Mouse (Mus musculus) neural tube, embryonic 15.5 days (tissue): ENCODE data around the gene Usp24. TPM values are rescaled to one million over a fixed set of nuclear protein-coding genes. Genes with fewer than 3 reads are reported as not detected.
"Not testable (repeated sequence)": the region's sequence is repeated elsewhere in the genome, so short reads cannot be mapped to it uniquely, and the experiment has no call there.

ENCODE experiments used
- ATAC-seq: fragments of 200-750 bp; cut with Nextera tagmentation; 2 replicates; pipeline ENCODE4 v1.8.0; 2017; ENCODE audit warnings: mild to moderate bottlenecking, moderate TSS enrichment, moderate library complexity; ENCODE audit not compliant: low FRiP score
- H3K27ac ChIP-seq: fragments of 300-500 bp; sonication (generic); replicated peaks from 2 replicates; pipeline ENCODE4 v1.5.1; 2015; ENCODE audit warnings: mild to moderate bottlenecking, inconsistent platforms
- H3K27me3 ChIP-seq: fragments of 300-500 bp; sonication (generic); replicated peaks from 2 replicates; pipeline ENCODE4 v1.6.1; 2015; ENCODE audit warnings: inconsistent platforms
- H3K36me3 ChIP-seq: fragments of 300-500 bp; sonication (generic); 2 replicates; pipeline ENCODE4 v1.6.1; 2015; ENCODE audit warnings: inconsistent platforms
- H3K4me1 ChIP-seq: fragments of 300-500 bp; sonication (generic); 2 replicates; pipeline ENCODE4 v1.6.1; 2015; ENCODE audit warnings: inconsistent platforms
- H3K4me2 ChIP-seq: fragments of 300-500 bp; sonication (generic); 2 replicates; pipeline ENCODE4 v1.6.1; 2015; ENCODE audit warnings: inconsistent platforms, mild to moderate bottlenecking, moderate library complexity
- H3K4me3 ChIP-seq: fragments of 300-500 bp; sonication (generic); replicated peaks from 2 replicates; pipeline ENCODE4 v1.5.1; 2015; ENCODE audit warnings: mild to moderate bottlenecking, inconsistent platforms
- H3K9ac ChIP-seq: fragments of 300-500 bp; sonication (generic); replicated peaks from 2 replicates; pipeline ENCODE4 v1.6.1; 2015; ENCODE audit warnings: mild to moderate bottlenecking, inconsistent platforms
- H3K9me3 ChIP-seq: fragments of 300-500 bp; sonication (generic); replicated peaks from 2 replicates; pipeline ENCODE4 v1.6.1; 2016; ENCODE audit warnings: inconsistent platforms
- WGBS: fragments of 180-500 bp; shearing (Covaris S2); methylation state at CpG from one replicate; pipeline ENCODE4 v1.1.7; 2015; ENCODE audit warnings: mixed read lengths; 5-methylcytosine and 5-hydroxymethylcytosine counted together
- polyA plus RNA-seq: library from polyadenylated mRNA; unstranded; fragments of >200 nt; fragmentation: Nextera tagmentation; extraction: Ambion mirVana; gene quantifications from 2 replicates; pipeline ENCODE4 v1.2.1, GENCODE M21; 2015

Usp24 gene
- polyA plus RNA-seq, 1 experiment from 2014 or later, result 7.4 TPM

DNA sequence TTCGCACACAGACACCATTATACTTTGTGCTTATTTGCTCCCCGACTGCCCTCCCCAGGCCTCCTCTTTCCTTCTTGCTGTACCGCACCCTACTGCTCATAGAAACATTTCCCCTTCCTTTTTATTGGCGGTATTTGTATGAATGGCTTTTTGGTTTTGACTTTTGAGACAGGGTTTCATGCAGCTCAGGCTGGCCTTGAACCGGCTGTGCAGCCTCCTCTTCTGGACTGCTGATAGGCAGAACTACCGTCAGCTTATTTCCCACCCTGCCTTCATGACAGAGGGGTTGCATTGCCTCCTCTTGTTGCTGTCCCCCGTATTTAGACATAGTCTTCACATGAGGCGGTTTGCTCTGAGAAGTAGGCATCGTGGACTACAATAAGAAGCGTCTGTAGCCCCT lies 6.8 kb downstream of the Usp24 start:
- no peaks in the 10 kb centered on the region for H3K36me3 ChIP-seq
- H3K27me3 ChIP-seq, result no peaks in the 10 kb centered on the region
- peaks cover 26% of the 10 kb centered on the region for H3K4me1 ChIP-seq
- no peaks in the 10 kb centered on the region for H3K9me3 ChIP-seq
- no peak overlapping the region for H3K27ac ChIP-seq
- ATAC-seq, result no peak
- H3K4me3 ChIP-seq, result no peak overlapping the region
- H3K9ac ChIP-seq, result no peak overlapping the region
- no peak overlapping the region for H3K4me2 ChIP-seq
- 94% methylated on average over 10 of the region's 10 CpGs for WGBS

DNA sequence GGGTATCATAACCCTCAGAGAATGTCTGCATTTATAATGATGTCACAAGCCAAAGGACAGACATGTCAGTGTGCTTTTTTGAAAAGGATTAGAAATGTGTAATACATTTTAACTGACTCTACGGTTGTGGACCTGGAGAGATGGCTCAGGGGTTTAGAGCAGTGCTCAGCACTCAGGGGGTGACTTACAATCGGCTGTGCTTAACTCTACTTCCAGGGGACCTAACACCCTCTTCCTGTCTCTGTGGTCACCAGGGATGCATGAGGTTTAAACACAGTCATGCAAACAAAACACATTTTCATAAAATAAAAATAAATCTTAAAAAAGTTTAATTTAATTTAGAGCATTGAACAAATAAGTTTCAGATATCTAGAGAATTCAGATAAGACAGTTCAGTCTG lies 7.3 kb downstream of the Usp24 start:
- WGBS, result 69% methylated on average over 2 of the region's 2 CpGs
- H3K36me3 ChIP-seq, result no peaks in the 10 kb centered on the region
- no peak overlapping the region for H3K4me2 ChIP-seq
- no peaks in the 10 kb centered on the region for H3K27me3 ChIP-seq
- H3K4me1 ChIP-seq, result peaks cover 21% of the 10 kb centered on the region
- no peak overlapping the region for H3K9ac ChIP-seq
- no peaks in the 10 kb centered on the region for H3K9me3 ChIP-seq
- no peak overlapping the region for H3K27ac ChIP-seq
- H3K4me3 ChIP-seq, result no peak overlapping the region
- no peak for ATAC-seq

GRCm38 (mm10) chr4:106327436-106327835 lies 11.4 kb downstream of the Usp24 start:
- Histone ChIP-seq H3K4me3 (no peak overlapping the region), H3K4me2 (no peak overlapping the region), H3K36me3 (no peaks in the 10 kb centered on the region), H3K9ac (no peak overlapping the region), H3K9me3 (no peaks in the 10 kb centered on the region), H3K27ac (no peak overlapping the region), H3K27me3 (no peaks in the 10 kb centered on the region), H3K4me1 (peaks cover 4% of the 10 kb centered on the region; the same call in 1 of the 2 replicates)
- 90% methylated on average over 5 of the region's 5 CpGs for WGBS
- no peak for ATAC-seq

DNA sequence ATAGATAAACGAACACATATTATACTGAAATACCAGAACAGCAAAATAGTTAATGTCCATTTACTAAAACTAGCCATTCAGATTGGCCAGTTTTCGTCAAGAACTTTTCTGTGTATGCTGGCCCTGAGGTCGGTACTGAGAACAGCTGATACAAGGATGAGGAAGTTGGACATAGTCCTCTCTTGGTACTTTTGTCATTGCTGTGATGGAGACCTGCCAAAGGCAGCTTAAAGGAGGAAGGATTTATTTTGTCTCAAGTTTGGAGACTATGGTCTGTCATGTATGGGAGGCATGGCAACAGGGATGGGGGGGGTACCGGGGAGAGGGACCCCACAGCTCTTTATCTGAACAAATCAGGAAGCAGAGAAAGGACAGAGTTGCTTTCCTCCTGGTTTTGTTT lies 12.7 kb downstream of the Usp24 start:
- no peak overlapping the region for H3K27ac ChIP-seq
- H3K9ac ChIP-seq, result no peak overlapping the region
- no peak overlapping the region for H3K4me3 ChIP-seq
- H3K36me3 ChIP-seq, result no peaks in the 10 kb centered on the region
- no peaks in the 10 kb centered on the region for H3K27me3 ChIP-seq
- H3K4me1 ChIP-seq, result peaks cover 7% of the 10 kb centered on the region; the same call in 1 of the 2 replicates
- WGBS, result 97% methylated on average over 4 of the region's 4 CpGs
- no peak for ATAC-seq
- H3K9me3 ChIP-seq, result no peaks in the 10 kb centered on the region
- no peak overlapping the region for H3K4me2 ChIP-seq

DNA sequence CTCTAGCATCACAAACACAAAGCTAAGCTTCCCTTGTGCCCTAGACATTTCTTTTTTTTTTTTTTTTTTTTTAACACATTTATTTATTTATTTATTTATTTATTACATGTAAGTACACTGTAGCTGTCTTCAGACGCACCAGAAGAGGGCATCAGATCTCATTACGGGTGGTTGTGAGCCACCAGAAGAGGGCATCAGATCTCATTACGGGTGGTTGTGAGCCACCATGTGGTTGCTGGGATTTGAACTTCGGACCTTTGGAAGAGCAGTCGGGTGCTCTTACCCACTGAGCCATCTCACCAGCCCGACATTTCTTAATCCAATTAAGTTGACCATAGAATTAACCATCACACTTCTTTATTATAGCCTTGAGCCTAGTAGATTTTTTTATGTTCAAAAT lies 13.2 kb downstream of the Usp24 start:
- H3K36me3 ChIP-seq, H3K4me1 ChIP-seq, H3K4me3 ChIP-seq, H3K27ac ChIP-seq, ATAC-seq, H3K27me3 ChIP-seq, H3K9me3 ChIP-seq, H3K4me2 ChIP-seq, H3K9ac ChIP-seq: not testable (repeated sequence)
- WGBS, result 89% methylated on average over 6 of the region's 6 CpGs

- Histone ChIP-seq H3K4me1 (peaks cover 9% of the 10 kb centered on the region; the same call in 1 of the 2 replicates), H3K9me3 (no peaks in the 10 kb centered on the region), H3K27me3 (no peaks in the 10 kb centered on the region), H3K27ac (no peak overlapping the region), H3K9ac (no peak overlapping the region), H3K4me2 (no peak overlapping the region), H3K4me3 (no peak overlapping the region), H3K36me3 (no peaks in the 10 kb centered on the region)
- 81% methylated on average over 5 of the region's 5 CpGs for WGBS
- no peak for ATAC-seq
These were observed 14.4 kb downstream of the Usp24 start for GRCm38 (mm10) chr4:106330371-106330819.

GRCm38 (mm10) chr4:106333071-106333470 lies 17.1 kb downstream of the Usp24 start:
- Histone ChIP-seq H3K9me3 (no peaks in the 10 kb centered on the region), H3K4me1 (peaks cover 9% of the 10 kb centered on the region; the same call in 1 of the 2 replicates), H3K36me3 (no peaks in the 10 kb centered on the region), H3K27ac (no peak overlapping the region), H3K9ac (no peak overlapping the region), H3K4me3 (no peak overlapping the region), H3K4me2 (no peak overlapping the region), H3K27me3 (no peaks in the 10 kb centered on the region)
- WGBS, result 74% methylated on average over 3 of the region's 3 CpGs
- ATAC-seq, result no peak

DNA sequence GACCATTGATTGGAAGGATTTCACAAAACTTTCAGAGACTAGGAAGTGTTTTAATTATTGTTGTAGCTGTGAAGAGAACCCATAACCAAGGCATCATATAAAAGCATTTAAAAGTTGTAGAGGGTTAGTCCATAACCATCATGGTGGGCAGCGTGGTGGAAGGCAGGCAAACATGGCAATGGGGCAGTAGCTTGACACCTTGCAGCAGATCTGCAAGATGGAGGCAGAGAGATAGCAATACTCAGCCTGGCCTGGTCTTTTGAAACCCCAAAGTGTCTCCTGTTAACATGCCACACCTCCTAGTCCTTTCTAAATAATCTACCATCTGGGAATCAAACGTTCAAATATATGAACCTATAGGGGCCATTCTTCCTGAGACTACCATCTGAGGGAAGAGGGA lies 17.6 kb downstream of the Usp24 start:
- Histone ChIP-seq H3K4me1 (peaks cover 9% of the 10 kb centered on the region; the same call in 1 of the 2 replicates), H3K27ac (no peak overlapping the region), H3K4me3 (no peak overlapping the region), H3K36me3 (no peaks in the 10 kb centered on the region), H3K9ac (no peak overlapping the region), H3K4me2 (no peak overlapping the region), H3K9me3 (no peaks in the 10 kb centered on the region), H3K27me3 (no peaks in the 10 kb centered on the region)
- ATAC-seq, result no peak
- WGBS, result 85% methylated on average over 2 of the region's 2 CpGs

- Histone ChIP-seq H3K36me3 (no peaks in the 10 kb centered on the region), H3K9ac (no peak overlapping the region), H3K9me3 (no peaks in the 10 kb centered on the region), H3K27ac (no peak overlapping the region), H3K27me3 (no peaks in the 10 kb centered on the region), H3K4me1 (peaks cover 5% of the 10 kb centered on the region; the same call in 1 of the 2 replicates), H3K4me3 (no peak overlapping the region), H3K4me2 (no peak overlapping the region)
- WGBS, result 97% methylated on average over 1 of the region's 1 CpGs
- no peak for ATAC-seq
These were observed 19.8 kb downstream of the Usp24 start for GRCm38 (mm10) chr4:106335858-106336257.

- ATAC-seq, result no peak
- Histone ChIP-seq H3K9me3 (no peaks in the 10 kb centered on the region), H3K27ac (no peak overlapping the region), H3K9ac (no peak overlapping the region), H3K36me3 (peaks cover 47% of the 10 kb centered on the region), H3K4me2 (no peak overlapping the region), H3K27me3 (no peaks in the 10 kb centered on the region), H3K4me1 (no peaks in the 10 kb centered on the region), H3K4me3 (no peak overlapping the region)
- 92% methylated on average over 1 of the region's 1 CpGs for WGBS
These were observed 31.7 kb downstream of the Usp24 start for GRCm38 (mm10) chr4:106347664-106348063.

DNA sequence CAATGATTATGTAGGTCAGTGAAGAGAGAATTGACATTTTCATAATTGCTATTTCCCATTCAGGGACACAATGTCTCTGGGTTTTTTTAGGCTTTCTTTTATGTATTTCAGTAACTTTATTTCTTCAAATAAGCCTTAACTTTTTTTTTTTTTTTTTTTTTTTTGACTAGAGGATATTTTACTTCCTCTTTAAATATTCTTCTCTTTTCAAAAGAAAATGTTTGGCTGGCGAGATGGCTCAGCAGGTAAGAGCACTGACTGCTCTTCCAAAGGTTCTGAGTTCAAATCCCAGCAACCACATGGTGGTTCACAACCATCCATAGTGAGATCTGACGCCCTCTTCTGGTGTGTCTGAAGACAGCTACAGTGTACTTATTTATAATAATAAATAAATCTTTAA lies 39.0 kb downstream of the Usp24 start:
- not testable (repeated sequence) for H3K4me2 ChIP-seq, H3K4me1 ChIP-seq, H3K4me3 ChIP-seq, H3K9ac ChIP-seq, H3K9me3 ChIP-seq, H3K27me3 ChIP-seq, ATAC-seq, H3K27ac ChIP-seq
- peaks cover 45% of the 10 kb centered on the region for H3K36me3 ChIP-seq
- WGBS, result 92% methylated on average over 2 of the region's 2 CpGs

DNA sequence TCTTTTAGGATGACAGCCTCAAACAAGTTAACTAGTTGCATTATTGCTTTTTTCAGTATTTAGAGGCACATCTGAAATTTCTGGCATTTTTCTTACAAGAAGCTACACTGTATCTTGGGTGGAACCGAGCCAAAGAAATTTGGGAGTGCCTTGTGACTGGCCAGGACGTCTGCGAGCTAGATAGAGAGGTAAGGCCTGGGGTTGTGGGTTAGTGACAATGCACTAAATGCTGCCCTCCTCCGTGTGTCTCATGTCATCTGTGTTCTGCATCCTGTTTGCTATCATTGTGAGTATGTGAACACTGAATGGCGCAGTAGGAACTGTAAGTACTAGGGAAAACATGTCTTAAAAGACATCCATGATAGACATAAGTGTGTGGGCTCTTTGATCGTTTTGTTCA lies 54.0 kb downstream of the Usp24 start:
- peaks cover 44% of the 10 kb centered on the region for H3K36me3 ChIP-seq
- ATAC-seq, result no peak

GRCm38 (mm10) chr4:106375857-106376256 lies 59.8 kb downstream of the Usp24 start:
- ATAC-seq, result no peak
- H3K27me3 ChIP-seq, result no peaks in the 10 kb centered on the region
- H3K36me3 ChIP-seq, result peaks cover 47% of the 10 kb centered on the region
- 56% methylated on average over 1 of the region's 1 CpGs for WGBS
- no peaks in the 10 kb centered on the region for H3K9me3 ChIP-seq
- no peak overlapping the region for H3K4me3 ChIP-seq
- H3K9ac ChIP-seq, result no peak overlapping the region
- no peak overlapping the region for H3K27ac ChIP-seq
- H3K4me1 ChIP-seq, result peaks cover 2% of the 10 kb centered on the region; the same call in 1 of the 2 replicates
- H3K4me2 ChIP-seq, result no peak overlapping the region

More for the DNA sequence above, 54.0 kb downstream of the Usp24 start:
- Histone ChIP-seq H3K9me3 (no peaks in the 10 kb centered on the region), H3K27ac (no peak overlapping the region), H3K27me3 (no peaks in the 10 kb centered on the region), H3K4me3 (no peak overlapping the region), H3K4me1 (no peaks in the 10 kb centered on the region), H3K4me2 (no peak overlapping the region), H3K9ac (no peak overlapping the region)
- 90% methylated on average over 6 of the region's 6 CpGs for WGBS
